Mouse (Mus musculus) MEL (cell line): ENCODE measurements around the gene Car4.

Experiments used
- CTCF ChIP-seq, 3 experiments: IDR thresholded peaks in 2 of 3; conservative IDR thresholded peaks in 1 of 3; 2 replicates each; pipeline ENCODE4 v1.5.1; 2011 to 2012; ENCODE audit warnings: low read length in 3 of 3, low read depth in 2 of 3, mild to moderate bottlenecking in 2 of 3, improper control_type of control experiment in 1 of 3, inconsistent platforms in 1 of 3, mixed read lengths in 1 of 3, moderate library complexity in 1 of 3; ENCODE audit not compliant: control insufficient read depth in 1 of 3, insufficient read depth in 1 of 3, poor library complexity in 1 of 3, severe bottlenecking in 1 of 3
- E2F4 ChIP-seq: IDR thresholded peaks from 2 replicates; pipeline ENCODE4 v1.6.1; 2011; ENCODE audit warnings: low read depth, low read length, improper control_type of control experiment, borderline replicate concordance
- GABPA ChIP-seq: IDR thresholded peaks from 2 replicates; pipeline ENCODE4 v1.6.1; 2012; ENCODE audit warnings: low read depth, mild to moderate bottlenecking, inconsistent platforms, low read length, improper control_type of control experiment, moderate library complexity
- GATA1 ChIP-seq: IDR thresholded peaks from 2 replicates; pipeline ENCODE4 v1.6.1; 2011; ENCODE audit warnings: low read depth, low read length, improper control_type of control experiment
- MAX ChIP-seq: IDR thresholded peaks from 2 replicates; pipeline ENCODE4 v1.6.1; 2011; ENCODE audit warnings: low read length, improper control_type of control experiment
- MYC ChIP-seq: IDR thresholded peaks from 2 replicates; pipeline ENCODE4 v1.6.1; 2011; ENCODE audit warnings: low read depth, mild to moderate bottlenecking, low read length, improper control_type of control experiment, moderate library complexity
- POLR2AphosphoS2 ChIP-seq: IDR thresholded peaks from 2 replicates; pipeline ENCODE4 v1.6.1; 2011; ENCODE audit warnings: low read length, improper control_type of control experiment
- RAD21 ChIP-seq: IDR thresholded peaks from 2 replicates; pipeline ENCODE4 v1.6.1; 2011; ENCODE audit warnings: mild to moderate bottlenecking, low read depth, low read length, improper control_type of control experiment
- ZMIZ1 ChIP-seq: IDR thresholded peaks from 2 replicates; pipeline ENCODE4 v1.6.1; 2012; ENCODE audit warnings: low read depth, mild to moderate bottlenecking, inconsistent platforms, low read length, improper control_type of control experiment, moderate library complexity

GRCm38 (mm10) chr11:84918425-84918824 lies 39.2 kb upstream of the Car4 start:
- TF ChIP-seq CTCF (IDR thresholded peaks at IDR 0.05 in 2 of 3, conservative IDR thresholded peaks at IDR 0.05 in 1 of 3; ENCODE audit: control insufficient read depth in 1 of 3, insufficient read depth in 1 of 3, low read depth in 2 of 3, low read length in 3 of 3, poor library complexity in 1 of 3, severe bottlenecking in 1 of 3) (peak; percentile 86 to 99 (median 97)), MYC (peak; percentile 76), GABPA (no peak), MAX (peak; percentile 56; the same call in 1 of the 2 replicates), RAD21 (peak; percentile 90), E2F4 (no peak), POLR2AphosphoS2 (no peak), GATA1 (no peak), ZMIZ1 (0 out of 2 replicates have a peak, but pooled peaks have one; percentile 54)
